Mouse (Mus musculus) embryonic stem cell, embryonic (primary cell): ENCODE data around the gene Gss.

Experiments
- CTCF ChIA-PET, 4 experiments: fragments of 300-600 bp in 2 of 4; fragments of 350-600 bp in 2 of 4; sonication (Branson Sonifier 250); formaldehyde crosslinking; loops; one replicate each; lab custom pipeline; 2022; ENCODE audit warnings: inconsistent platforms in 2 of 4; lab: Charles Lee
- POLR2A ChIA-PET, 4 experiments: fragments of 300-600 bp in 2 of 4; fragments of 350-600 bp in 2 of 4; sonication (Branson Sonifier 250); formaldehyde crosslinking; loops; one replicate each; lab custom pipeline; 2022; ENCODE audit warnings: antibody characterized with exemption in 4 of 4, inconsistent platforms in 1 of 4; lab: Charles Lee

Gss gene

GRCm38 (mm10) chr2:155628112-155628511 lies 35.5 kb upstream of the Gss start:
- CTCF ChIA-PET: interaction anchor here (0.6 to 9.6 kb wide), 43 partner anchors 8 to 243 kb away, joined by 3 to 169 read pairs (median 5); partner anchors contain the start of genes Acss2 (in 3 of the 4), Ggt7 (in 3 of the 4) and Trpc4ap (in 1 of the 4)

GRCm38 (mm10) chr2:155627030-155627738 lies 34.6 kb upstream of the Gss start:
- POLR2A ChIA-PET: interaction anchor here (0.5 to 8.0 kb wide), 24 partner anchors 9 to 330 kb away, joined by 3 to 48 read pairs (median 6); partner anchors contain the start of genes Acss2 (in 4 of the 4), Ggt7 (in 4 of the 4), Gss (in 2 of the 4) and Myh7b (in 1 of the 4)
- CTCF ChIA-PET: interaction anchor here (0.6 to 9.6 kb wide), 71 partner anchors 8 to 1863 kb away, joined by 3 to 169 read pairs (median 4); partner anchors contain the start of genes Acss2 (in 3 of the 4), Ggt7 (in 3 of the 4), Gss (in 1 of the 4) and Myh7b (in 1 of the 4)

More at GRCm38 (mm10) chr2:155628112-155628511, 35.5 kb upstream of the Gss start:
- POLR2A ChIA-PET: interaction anchor here (0.5 to 8.0 kb wide), 20 partner anchors 10 to 793 kb away, joined by 3 to 48 read pairs (median 6); partner anchors contain the start of genes Acss2 (in 3 of the 4), Ggt7 (in 3 of the 4), Eif6 (in 1 of the 4) and Epb41l1 (in 1 of the 4)

- ChIA-PET POLR2A (interaction anchor here in 3 of 4 experiments (0.5 to 8.0 kb wide), 20 partner anchors 8 to 822 kb away, joined by 3 to 48 read pairs (median 6); partner anchors contain the start of genes Acss2 (in 2 of the 3), Ggt7 (in 2 of the 3), Gss (in 2 of the 3) and Myh7b (in 1 of the 3)), CTCF (interaction anchor here (0.6 to 9.6 kb wide), 41 partner anchors 7 to 283 kb away, joined by 3 to 169 read pairs (median 6); partner anchors contain the start of genes Acss2 (in 4 of the 4), Ggt7 (in 4 of the 4), Gss (in 1 of the 4) and Myh7b (in 1 of the 4))
Measured at GRCm38 (mm10) chr2:155626277-155626676, 33.7 kb upstream of the Gss start.

- ChIA-PET POLR2A (interaction anchor here in 3 of 4 experiments (0.6 to 2.7 kb wide), 10 partner anchors 14 to 114 kb away, joined by 3 to 17 read pairs (median 4); partner anchors contain the start of genes Myh7b (in 2 of the 3), Acss2 (in 1 of the 3) and Ggt7 (in 1 of the 3)), CTCF (interaction anchor here (0.6 to 4.8 kb wide), 41 partner anchors 8 to 1019 kb away, joined by 3 to 35 read pairs (median 3); partner anchors contain the start of genes Acss2 (in 3 of the 4), Ggt7 (in 3 of the 4), Gss (in 3 of the 4) and Myh7b (in 2 of the 4))
Measured at GRCm38 (mm10) chr2:155624730-155625129, 32.1 kb upstream of the Gss start.

GRCm38 (mm10) chr2:155623996-155624395 lies 31.4 kb upstream of the Gss start:
- POLR2A ChIA-PET: interaction anchor here (0.6 to 2.7 kb wide), 14 partner anchors 13 to 120 kb away, joined by 3 to 17 read pairs (median 4); partner anchors contain the start of genes Acss2 (in 3 of the 4), Myh7b (in 3 of the 4), Ggt7 (in 2 of the 4) and Gss (in 1 of the 4)
- CTCF ChIA-PET: interaction anchor here (0.5 to 4.8 kb wide), 44 partner anchors 9 to 1018 kb away, joined by 3 to 35 read pairs (median 4); partner anchors contain the start of genes Acss2 (in 3 of the 4), Ggt7 (in 3 of the 4), Gss (in 3 of the 4) and Myh7b (in 2 of the 4)

- ChIA-PET POLR2A (interaction anchor here in 3 of 4 experiments (1.0 to 2.7 kb wide), 11 partner anchors 9 to 119 kb away, joined by 3 to 17 read pairs (median 4); partner anchors contain the start of genes Acss2 (in 2 of the 3), Ggt7 (in 2 of the 3), Gss (in 2 of the 3) and Myh7b (in 2 of the 3)), CTCF (interaction anchor here (0.5 to 4.8 kb wide), 22 partner anchors 9 to 844 kb away, joined by 3 to 35 read pairs (median 4); partner anchors contain the start of genes Acss2 (in 3 of the 4), Ggt7 (in 3 of the 4) and Trpc4ap (in 1 of the 4))
Measured at GRCm38 (mm10) chr2:155622606-155623005, 30.0 kb upstream of the Gss start.

- CTCF ChIA-PET: interaction anchor here (0.6 to 5.5 kb wide), 41 partner anchors 8 to 950 kb away, joined by 3 to 100 read pairs (median 4); partner anchors contain the start of genes Acss2 (in 3 of the 4), Ggt7 (in 3 of the 4), Myh7b (in 3 of the 4) and Gss (in 1 of the 4)
- POLR2A ChIA-PET: interaction anchor here in 3 of 4 experiments (0.6 to 11.7 kb wide), 20 partner anchors 9 to 987 kb away, joined by 3 to 117 read pairs (median 5); partner anchors contain the start of genes Acss2 (in 3 of the 3), Ggt7 (in 3 of the 3), Myh7b (in 3 of the 3) and Gss (in 2 of the 3)
Measured at GRCm38 (mm10) chr2:155619817-155620216, 27.2 kb upstream of the Gss start.

GRCm38 (mm10) chr2:155616971-155617370 lies 24.4 kb upstream of the Gss start:
- ChIA-PET CTCF (interaction anchor here (0.7 to 5.5 kb wide), 10 partner anchors 9 to 166 kb away, joined by 3 to 100 read pairs (median 4); partner anchors contain the start of genes Acss2 (in 2 of the 4), Ggt7 (in 2 of the 4) and Gss (in 1 of the 4)), POLR2A (interaction anchor here in 3 of 4 experiments (0.7 to 11.7 kb wide), 17 partner anchors 10 to 103 kb away, joined by 3 to 117 read pairs (median 8); partner anchors contain the start of genes Gss (in 3 of the 3), Acss2 (in 1 of the 3) and Ggt7 (in 1 of the 3))

GRCm38 (mm10) chr2:155613953-155614352 lies 21.3 kb upstream of the Gss start:
- ChIA-PET POLR2A (interaction anchor here in 3 of 4 experiments (0.6 to 11.7 kb wide), 11 partner anchors 11 to 834 kb away, joined by 3 to 117 read pairs (median 8); partner anchors contain the start of genes Gss (in 3 of the 3), Acss2 (in 2 of the 3) and Ggt7 (in 2 of the 3)), CTCF (interaction anchor here in 2 of 4 experiments (0.7 to 2.3 kb wide), 5 partner anchors 9 to 151 kb away, joined by 3 to 9 read pairs (median 5); no protein-coding TSS in a partner anchor)

GRCm38 (mm10) chr2:155613326-155613755 lies 20.7 kb upstream of the Gss start:
- ChIA-PET POLR2A (interaction anchor here in 3 of 4 experiments (0.5 to 11.7 kb wide), 23 partner anchors 9 to 1984 kb away, joined by 3 to 117 read pairs (median 4); partner anchors contain the start of genes Gss (in 3 of the 3), Acss2 (in 1 of the 3), Eif6 (in 1 of the 3) and Ggt7 (in 1 of the 3)), CTCF (interaction anchor here in 3 of 4 experiments (0.7 to 2.3 kb wide), 11 partner anchors 9 to 152 kb away, joined by 3 to 9 read pairs (median 4); partner anchors contain the start of genes Acss2 (in 1 of the 3) and Ggt7 (in 1 of the 3))

GRCm38 (mm10) chr2:155611834-155612550 lies 19.4 kb upstream of the Gss start:
- ChIA-PET CTCF (interaction anchor here in 3 of 4 experiments (0.7 to 2.3 kb wide), 10 partner anchors 8 to 97 kb away, joined by 3 to 9 read pairs (median 6); no protein-coding TSS in a partner anchor), POLR2A (interaction anchor here in 3 of 4 experiments (0.8 to 11.7 kb wide), 29 partner anchors 7 to 814 kb away, joined by 3 to 117 read pairs (median 5); partner anchors contain the start of genes Gss (in 2 of the 3), Acss2 (in 1 of the 3) and Ggt7 (in 1 of the 3))

GRCm38 (mm10) chr2:155610978-155611377 lies 18.4 kb upstream of the Gss start, which contains the start of gene Myh7b:
Myh7b (plus strand) TSS chr2:155611212.
- CTCF ChIA-PET: interaction anchor here in 3 of 4 experiments (0.7 to 2.0 kb wide), 13 partner anchors 9 to 96 kb away, joined by 3 to 9 read pairs (median 4); partner anchors contain the start of genes Acss2 (in 1 of the 3), Ggt7 (in 1 of the 3) and Trpc4ap (in 1 of the 3)
- POLR2A ChIA-PET: interaction anchor here in 3 of 4 experiments (0.5 to 11.7 kb wide), 33 partner anchors 8 to 569 kb away, joined by 3 to 117 read pairs (median 5); partner anchors contain the start of genes Acss2 (in 2 of the 3), Ggt7 (in 2 of the 3), Gss (in 2 of the 3) and Rbm39 (in 1 of the 3)

GRCm38 (mm10) chr2:155606360-155606759 lies 13.8 kb upstream of the Gss start:
- POLR2A ChIA-PET: interaction anchor here in 2 of 4 experiments (0.6 to 10.6 kb wide), 8 partner anchors 10 to 472 kb away, joined by 3 to 103 read pairs (median 7); partner anchors contain the start of genes Gss (in 2 of the 2), Acss2 (in 1 of the 2) and Ggt7 (in 1 of the 2)
- CTCF ChIA-PET: interaction anchor here in 2 of 4 experiments (1.4 to 1.6 kb wide), 2 partner anchors 10 to 22 kb away, joined by 3 to 4 read pairs; no protein-coding TSS in a partner anchor

GRCm38 (mm10) chr2:155605236-155605589 lies 12.6 kb upstream of the Gss start:
- ChIA-PET POLR2A (interaction anchor here (0.6 to 10.6 kb wide), 15 partner anchors 8 to 32 kb away, joined by 3 to 103 read pairs (median 5); partner anchors contain the start of gene Gss (in 2 of the 4)), CTCF (interaction anchor here in 3 of 4 experiments (0.6 to 1.9 kb wide), 8 partner anchors 9 to 91 kb away, joined by 3 to 7 read pairs (median 3); partner anchors contain the start of gene Acss2 (in 1 of the 3))
